Mouse (Mus musculus): ENCODE measurements around the gene Adck1.

DNA sequence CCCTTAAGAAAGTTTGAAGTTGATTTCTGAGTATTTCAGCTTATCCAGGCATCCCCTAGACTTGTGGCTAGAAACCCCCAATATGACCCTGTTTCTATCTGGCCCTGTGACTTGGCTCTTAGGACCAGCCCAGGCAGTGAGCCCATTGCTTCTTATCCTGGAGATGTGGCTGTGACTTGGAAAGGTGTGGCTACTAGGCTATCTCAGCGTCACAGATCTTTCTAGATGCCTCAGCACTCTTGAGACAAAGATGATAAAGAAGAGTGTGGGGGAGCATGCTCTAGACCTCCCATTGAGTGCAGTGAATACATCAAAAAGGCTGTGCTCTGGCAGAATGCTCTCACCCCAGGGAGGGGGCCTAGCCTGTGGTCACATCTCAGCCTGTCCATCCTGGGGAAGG, 99.1 kb downstream of the Adck1 start:
- TF ChIP-seq MYOG (IDR thresholded peaks at IDR 0.05; ENCODE audit: control insufficient read depth in 1 of 3, insufficient read depth in 1 of 3, insufficient read length in 2 of 3, low read depth in 2 of 3) (no peak), POLR2A (IDR thresholded peaks at IDR 0.05; ENCODE audit: insufficient read length, low read depth) (no peak)
